Mouse (Mus musculus) liver, embryonic 14.5 days (tissue): ENCODE data around the gene Olfml2b. TPM values are rescaled to one million over a fixed set of nuclear protein-coding genes. Genes with fewer than 3 reads are reported as not detected.

Experiments
- ATAC-seq: fragments of 200-750 bp; cut with Nextera tagmentation; 2 replicates; pipeline ENCODE4 v1.8.0; 2017; ENCODE audit warnings: moderate number of reproducible peaks, mild to moderate bottlenecking, moderate library complexity; ENCODE audit not compliant: insufficient read depth
- DNase-seq, 3 experiments: peaks; one replicate each; pipeline ENCODE4 v3.0.0-alpha.2; 2012 to 2013; ENCODE audit warnings: low read depth in 3 of 3, low spot score in 3 of 3
- H3K27ac ChIP-seq: fragments of 300-500 bp; sonication (generic); 2 replicates; pipeline ENCODE4 v1.5.1; 2014; ENCODE audit warnings: moderate library complexity, mild to moderate bottlenecking, control low read depth, inconsistent platforms
- H3K27me3 ChIP-seq: fragments of 300-500 bp; sonication (generic); 2 replicates; pipeline ENCODE4 v1.6.1; 2014; ENCODE audit warnings: mild to moderate bottlenecking, low read length, moderate library complexity; ENCODE audit not compliant: control insufficient read depth, insufficient read depth
- H3K36me3 ChIP-seq: fragments of 300-500 bp; sonication (generic); replicated peaks from 2 replicates; pipeline ENCODE4 v1.6.1; 2014; ENCODE audit warnings: low read depth; ENCODE audit not compliant: control insufficient read depth, insufficient read depth
- H3K4me1 ChIP-seq, 2 experiments: fragments of 200-500 bp in 1 of 2; fragments of 300-500 bp in 1 of 2; sonication (generic) in 1 of 2; replicated peaks; 2 replicates each; pipeline ENCODE4 v1.6.1; 2012 to 2014; ENCODE audit warnings: antibody characterized with exemption in 1 of 2, inconsistent platforms in 1 of 2, low read length in 1 of 2; ENCODE audit not compliant: control insufficient read depth in 2 of 2, insufficient read depth in 2 of 2
- H3K4me2 ChIP-seq: fragments of 300-500 bp; sonication (generic); 2 replicates; pipeline ENCODE4 v1.6.1; 2014; ENCODE audit warnings: low read depth, mild to moderate bottlenecking, control low read depth, moderate library complexity
- H3K4me3 ChIP-seq, 2 experiments: fragments of 200-500 bp in 1 of 2; fragments of 300-500 bp in 1 of 2; sonication (generic) in 1 of 2; 2 replicates each; pipeline ENCODE4 v1.5.1; 2012 to 2014; ENCODE audit warnings: low read depth in 2 of 2, low read length in 2 of 2, mild to moderate bottlenecking in 2 of 2, control low read depth in 1 of 2, inconsistent platforms in 1 of 2, moderate library complexity in 1 of 2; ENCODE audit not compliant: insufficient read depth in 1 of 2
- H3K9ac ChIP-seq: fragments of 300-500 bp; sonication (generic); replicated peaks from 2 replicates; pipeline ENCODE4 v1.6.1; 2014; ENCODE audit warnings: mild to moderate bottlenecking, control low read depth, moderate library complexity
- H3K9me3 ChIP-seq: fragments of 300-500 bp; sonication (generic); 2 replicates; pipeline ENCODE4 v1.6.1; 2016; ENCODE audit warnings: low read length, mixed read lengths; ENCODE audit not compliant: control insufficient read depth
- CTCF ChIP-seq: IDR thresholded peaks from 2 replicates; pipeline ENCODE4 v1.5.1; 2016; ENCODE audit warnings: antibody characterized with exemption, low read depth, control low read depth
- EP300 ChIP-seq: IDR thresholded peaks from 2 replicates; pipeline ENCODE4 v1.6.1; 2016; ENCODE audit warnings: antibody characterized with exemption, low read depth
- WGBS: fragments of 180-500 bp; shearing (Covaris S2); extraction: QIAGEN DNeasy Blood & Tissue Kit; methylation state at CpG from one replicate; pipeline ENCODE4 v1.1.7; 2014; ENCODE audit not compliant: insufficient replicate concordance; 5-methylcytosine and 5-hydroxymethylcytosine counted together
- polyA plus RNA-seq, 2 experiments: library from polyadenylated mRNA; depleted of rRNA in 1 of 2; stranded (reverse) in 1 of 2; unstranded in 1 of 2; fragments of >200 nt; fragmentation: Nextera tagmentation in 1 of 2; extraction: Ambion mirVana in 1 of 2; gene quantifications; 2 replicates each; pipeline versions ENCODE4 v1.2.1 to v1.2.3; 2012 to 2014

Olfml2b gene
- polyA plus RNA-seq, 2 experiments = 0.73 to 1.1 TPM

DNA sequence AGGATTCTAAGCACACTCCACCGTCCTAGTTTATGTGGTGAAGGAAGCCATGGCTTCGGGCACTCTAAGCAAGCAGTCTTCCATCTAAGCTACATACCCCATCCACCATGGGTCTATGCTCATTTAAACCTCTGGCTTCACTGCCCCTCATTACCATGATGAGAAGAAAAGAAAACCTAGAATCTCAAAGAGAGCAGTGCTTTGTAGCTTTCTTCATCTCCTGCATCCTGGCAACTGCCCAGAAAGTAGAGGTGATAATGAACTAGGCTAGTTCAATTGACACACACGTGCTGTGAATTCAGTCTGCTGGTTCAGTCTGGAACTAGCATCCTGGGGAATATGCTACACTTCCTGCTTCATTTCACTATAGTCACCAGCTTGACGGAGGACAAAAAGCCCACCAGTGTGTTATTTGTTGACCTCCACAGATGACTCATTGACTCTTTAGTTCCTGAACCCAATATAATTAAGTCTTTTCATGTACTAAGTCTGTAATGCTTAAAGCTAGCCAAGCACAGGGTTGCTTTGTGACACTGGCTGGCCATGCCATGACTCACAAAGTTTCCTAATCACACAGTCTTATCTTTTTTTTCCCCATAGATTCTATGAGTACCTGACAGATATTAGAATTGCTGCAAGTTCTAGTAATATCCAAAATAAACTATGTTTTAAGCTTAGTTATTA lies 60.7 kb downstream of the Olfml2b start:
- no peaks in the 10 kb centered on the region for H3K9me3 ChIP-seq
- H3K4me1 ChIP-seq = peaks cover 0 to 10% of the 10 kb centered on the region in 2 experiments; a peak in 2 of 4 replicates
- H3K27ac ChIP-seq = no peak overlapping the region
- no peaks in the 10 kb centered on the region for H3K27me3 ChIP-seq
- TF ChIP-seq CTCF = no peak
- TF ChIP-seq EP300 = no peak
- no peak for DNase-seq
- ATAC-seq = no peak
- 63% methylated on average over 4 of the region's 4 CpGs for WGBS
- H3K36me3 ChIP-seq = no peaks in the 10 kb centered on the region
- no peak overlapping the region for H3K4me3 ChIP-seq
- H3K4me2 ChIP-seq = no peak overlapping the region
- no peak overlapping the region for H3K9ac ChIP-seq

DNA sequence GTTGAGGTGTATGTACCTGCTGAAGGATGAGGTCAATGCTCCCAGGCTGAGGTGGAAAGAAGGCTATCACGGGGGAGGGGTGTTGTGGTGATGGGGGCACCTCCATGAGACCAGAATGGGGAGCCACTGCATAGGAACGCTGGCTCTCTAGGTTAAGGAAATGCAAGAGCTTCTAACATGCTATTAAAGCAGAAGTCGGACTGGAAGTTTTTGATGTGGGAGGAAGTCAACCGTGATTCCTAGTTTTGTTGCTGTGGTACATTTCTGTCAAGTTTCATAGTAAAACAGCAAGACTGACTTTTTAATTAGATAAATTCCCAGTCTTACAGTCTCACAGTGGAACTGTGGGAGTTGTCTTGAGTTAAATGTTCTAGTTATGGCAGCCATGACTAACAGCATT lies 61.7 kb downstream of the Olfml2b start:
- H3K4me1 ChIP-seq = peaks cover 0 to 10% of the 10 kb centered on the region in 2 experiments; a peak in 2 of 4 replicates
- no peak overlapping the region for H3K9ac ChIP-seq
- H3K4me2 ChIP-seq = no peak overlapping the region
- no peak overlapping the region for H3K27ac ChIP-seq
- no peak overlapping the region for H3K4me3 ChIP-seq
- H3K9me3 ChIP-seq = no peaks in the 10 kb centered on the region
- WGBS = 57% methylated on average over 4 of the region's 4 CpGs
- no peak for DNase-seq
- no peaks in the 10 kb centered on the region for H3K27me3 ChIP-seq
- ATAC-seq = no peak
- H3K36me3 ChIP-seq = no peaks in the 10 kb centered on the region
- TF ChIP-seq EP300 = no peak
- no peak for TF ChIP-seq CTCF

DNA sequence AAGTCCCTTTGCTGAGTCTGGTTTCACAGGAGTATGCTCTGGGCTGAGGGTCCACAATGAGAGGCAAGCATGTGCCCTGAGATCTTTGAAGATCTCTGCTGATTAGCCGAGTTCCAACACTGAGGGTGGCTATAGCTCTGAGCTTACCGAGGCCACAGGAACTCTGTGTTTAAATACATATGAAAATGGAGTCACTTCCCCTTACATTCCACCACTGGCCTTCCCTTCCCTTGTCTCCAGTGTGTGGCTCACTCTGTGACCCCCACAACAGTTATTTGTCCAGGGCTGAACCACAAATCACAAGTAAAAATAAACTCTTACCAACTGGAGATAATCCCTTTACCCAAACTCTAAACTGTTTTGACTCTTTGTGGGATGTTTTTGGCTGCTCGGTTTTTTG lies 64.7 kb downstream of the Olfml2b start:
- Histone ChIP-seq H3K9ac (no peak overlapping the region), H3K4me1 (peaks cover 0 to 10% of the 10 kb centered on the region in 2 experiments; a peak in 2 of 4 replicates), H3K27ac (no peak overlapping the region), H3K27me3 (no peaks in the 10 kb centered on the region), H3K4me2 (no peak overlapping the region), H3K9me3 (no peaks in the 10 kb centered on the region), H3K36me3 (no peaks in the 10 kb centered on the region), H3K4me3 (no peak overlapping the region)
- 31% methylated on average over 3 of the region's 3 CpGs for whole genome bisulfite sequencing
- ATAC-seq (no peak), DNase-seq (no peak)
- TF ChIP-seq EP300 (no peak), CTCF (no peak)

DNA sequence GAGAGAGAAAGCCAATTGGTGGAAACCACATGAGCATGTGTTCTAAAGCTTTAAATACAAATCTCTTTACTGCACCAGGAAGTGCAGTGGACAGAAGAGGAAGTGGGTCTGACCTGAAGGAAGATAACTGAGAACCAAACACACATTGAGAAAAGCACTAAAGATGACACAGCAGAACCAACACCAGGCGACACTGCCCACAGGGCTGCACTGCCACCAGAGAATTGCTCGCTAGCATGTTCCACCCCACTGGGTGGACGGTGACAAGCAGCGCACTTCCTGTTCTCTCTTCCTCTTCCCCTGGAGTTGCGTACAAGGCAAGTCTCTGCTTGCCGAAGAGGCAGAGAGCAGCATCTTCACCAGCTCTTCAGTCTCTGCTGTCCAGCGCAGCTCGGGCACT lies 65.1 kb downstream of the Olfml2b start:
- H3K4me1 ChIP-seq = peaks cover 0 to 10% of the 10 kb centered on the region in 2 experiments; a peak in 2 of 4 replicates
- no peaks in the 10 kb centered on the region for H3K27me3 ChIP-seq
- H3K4me3 ChIP-seq = no peak overlapping the region
- H3K27ac ChIP-seq = no peak overlapping the region
- no peaks in the 10 kb centered on the region for H3K9me3 ChIP-seq
- TF ChIP-seq EP300 (no peak), CTCF (no peak)
- no peak overlapping the region for H3K9ac ChIP-seq
- no peak overlapping the region for H3K4me2 ChIP-seq
- H3K36me3 ChIP-seq = no peaks in the 10 kb centered on the region
- DNase-seq (peak; percentile 13 to 39 (median 14)), ATAC-seq (peak; percentile 58)
- 16% methylated on average over 8 of the region's 8 CpGs for WGBS

DNA sequence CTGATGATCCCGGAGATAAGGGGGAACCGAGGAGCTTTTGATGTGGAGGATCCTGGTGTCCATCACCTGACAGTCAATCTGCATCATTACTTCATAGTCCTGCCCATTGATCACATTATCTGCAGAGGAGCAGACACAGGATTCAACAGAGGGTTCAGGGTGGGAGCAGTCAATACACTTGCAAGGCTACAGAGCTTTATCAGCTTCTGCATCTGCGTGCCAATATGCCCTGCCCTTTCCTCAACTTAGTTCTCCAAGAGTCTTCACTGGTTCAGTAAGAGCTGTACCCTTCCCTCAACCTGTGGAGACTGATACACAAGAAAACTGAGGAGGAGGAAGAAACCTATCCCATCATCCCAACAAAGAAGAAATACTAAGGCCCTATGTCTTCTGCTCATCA lies 65.6 kb downstream of the Olfml2b start:
- TF ChIP-seq EP300 = no peak
- no peak for TF ChIP-seq CTCF
- WGBS = 32% methylated on average over 3 of the region's 3 CpGs
- Histone ChIP-seq H3K4me1 (peaks cover 0 to 10% of the 10 kb centered on the region in 2 experiments; a peak in 2 of 4 replicates), H3K36me3 (no peaks in the 10 kb centered on the region), H3K4me2 (no peak overlapping the region), H3K4me3 (no peak overlapping the region), H3K27ac (no peak overlapping the region), H3K9me3 (no peaks in the 10 kb centered on the region), H3K9ac (no peak overlapping the region), H3K27me3 (no peaks in the 10 kb centered on the region)
- ATAC-seq (peak; percentile 13; the same call in 1 of the 2 replicates), DNase-seq (no peak)
